18 mouse cellular contexts compared by ENCODE assay signal in the genomic region with DNA sequence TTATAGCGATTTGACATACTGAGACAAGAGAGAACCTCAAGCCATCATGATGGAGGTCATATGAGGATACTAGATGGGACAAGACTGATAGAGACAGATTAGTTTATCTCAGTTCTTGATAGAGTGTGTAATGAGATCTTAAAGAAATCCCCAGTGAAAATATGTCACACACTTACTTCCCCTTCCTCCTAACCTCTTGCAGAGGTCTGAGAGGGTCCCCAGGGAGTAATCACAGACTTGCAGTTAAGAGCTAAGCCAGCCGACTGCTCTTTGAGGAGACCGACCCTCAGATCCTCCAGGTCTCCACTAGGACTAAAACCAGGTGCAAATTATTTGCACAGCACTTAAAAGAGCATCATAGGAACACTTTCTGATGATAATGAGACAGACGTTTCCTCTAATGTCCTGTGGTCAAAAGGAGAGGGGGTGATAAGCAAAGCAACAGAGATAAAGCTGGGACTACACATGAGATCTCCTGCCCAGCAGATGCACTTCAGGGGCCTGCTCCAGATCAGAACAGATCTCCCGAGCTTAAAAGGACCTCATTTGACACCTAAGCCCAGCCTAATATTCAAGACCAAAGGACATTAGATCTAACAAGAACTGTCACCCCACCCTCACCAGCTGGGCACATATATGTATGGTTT.
DNase-seq lines count a peak whose midpoint lies in the region; ATAC-seq and TF ChIP-seq lines count a peak whose summit lies in the region.
"Had no signal": no experiment of that assay in that cellular context is flagged by ENCODE, and none has a peak within 500 bp of the region (broad histone marks: within the 10 kb centered on the region; RNA-seq: fewer than 3 reads in every experiment).

No protein-coding gene starts in this region.

- ATAC-seq in common myeloid progenitor, adult 5-6 weeks (replicated peaks; ENCODE audit: low read depth, poor library complexity, severe bottlenecking), result peak; percentile 69
- ATAC-seq in megakaryocyte, adult 5-6 weeks (ENCODE audit: poor library complexity, severe bottlenecking), result peak; percentile 33
- ATAC-seq: lung, postnatal 0 days had no signal

- no peak for TF ChIP-seq EP300 in heart, adult 2 months (IDR thresholded peaks at IDR 0.05; ENCODE audit: insufficient read depth, low read depth, low read length)

- peak; percentile 74 to 81 for DNase-seq in spleen, postnatal 36 days (ENCODE audit: low spot score in 2 of 2)
- no peak for DNase-seq in spleen, postnatal 14 days (ENCODE audit: low spot score in 2 of 2)
- no peak for DNase-seq in kidney, postnatal 10 days
- no peak for DNase-seq in midbrain, embryonic 10.5 days (ENCODE audit: low spot score)
- DNase-seq in heart, adult 2 months, result no peak
- DNase-seq: cerebellum, adult 8-10 months; kidney, adult 18-20 months; kidney, postnatal 25 days; thymus, adult 18-20 months; thymus, postnatal 4 days had no signal

- no peaks in the 10 kb centered on the region for H3K27me3 ChIP-seq in midbrain, embryonic 10.5 days (ENCODE audit: low read depth, poor library complexity, severe bottlenecking)
- H3K27me3 ChIP-seq in heart, adult 2 months (ENCODE audit: control insufficient read depth, insufficient read depth, low read length), result no peaks in the 10 kb centered on the region
- H3K27me3 ChIP-seq: heart, embryonic 15.5 days; liver, embryonic 15.5 days; stomach, embryonic 15.5 days had no signal

- WGBS in midbrain, embryonic 10.5 days, result 78% methylated on average over 5 of the region's 5 CpGs
- WGBS in heart, adult 2 months, result 54% methylated on average over 5 of the region's 5 CpGs

- TF ChIP-seq POLR2A in heart, adult 2 months (IDR thresholded peaks at IDR 0.05; ENCODE audit: insufficient read depth, low read depth, low read length), result no peak

- no peaks in the 10 kb centered on the region for H3K9me3 ChIP-seq in midbrain, embryonic 10.5 days (replicated peaks)
- H3K9me3 ChIP-seq: embryonic facial prominence, embryonic 10.5 days; heart, embryonic 15.5 days; limb, embryonic 10.5 days; liver, embryonic 15.5 days; stomach, embryonic 15.5 days had no signal

- peaks cover 3% of the 10 kb centered on the region; the same call in 1 of the 2 replicates for H3K4me1 ChIP-seq in midbrain, embryonic 10.5 days
- H3K4me1 ChIP-seq in heart, adult 2 months (ENCODE audit: control insufficient read depth, insufficient read depth, low read length), result no peaks in the 10 kb centered on the region
- H3K4me1 ChIP-seq: embryonic facial prominence, embryonic 10.5 days; heart, embryonic 15.5 days; limb, embryonic 10.5 days; stomach, embryonic 15.5 days had no signal

- TF ChIP-seq CTCF in heart, adult 2 months (IDR thresholded peaks at IDR 0.05), result no peak

- no peak overlapping the region for H3K4me3 ChIP-seq in midbrain, embryonic 10.5 days
- H3K4me3 ChIP-seq in heart, adult 2 months, result no peak overlapping the region
- H3K4me3 ChIP-seq: embryonic facial prominence, embryonic 10.5 days; heart, embryonic 15.5 days; limb, embryonic 10.5 days; liver, embryonic 15.5 days; stomach, embryonic 15.5 days had no signal

- intact Hi-C loops in heart, adult 2 months (cut with DNase I), result no loop called here

- no peak overlapping the region for H3K27ac ChIP-seq in midbrain, embryonic 10.5 days (replicated peaks)
- H3K27ac ChIP-seq in heart, adult 2 months, result no peak overlapping the region
- H3K27ac ChIP-seq: embryonic facial prominence, embryonic 10.5 days; heart, embryonic 15.5 days; limb, embryonic 10.5 days; liver, embryonic 15.5 days; stomach, embryonic 15.5 days had no signal

- no peak overlapping the region for H3K9ac ChIP-seq in heart, adult 2 months (ENCODE audit: low read depth, low read length)
- H3K9ac ChIP-seq: heart, embryonic 15.5 days; liver, embryonic 15.5 days; stomach, embryonic 15.5 days had no signal

- H3K36me3 ChIP-seq in midbrain, embryonic 10.5 days, result no peaks in the 10 kb centered on the region
- no peaks in the 10 kb centered on the region for H3K36me3 ChIP-seq in heart, adult 2 months (ENCODE audit: control insufficient read depth, insufficient read depth, low read length)
- H3K36me3 ChIP-seq: embryonic facial prominence, embryonic 10.5 days; heart, embryonic 15.5 days; limb, embryonic 10.5 days; liver, embryonic 15.5 days; stomach, embryonic 15.5 days had no signal

- H3K79me2 ChIP-seq in heart, adult 2 months (replicated peaks; ENCODE audit: control insufficient read depth, insufficient read depth, low read length), result no peaks in the 10 kb centered on the region

Comparison
In these comparisons a context has a peak if more than half of its experiments do, and no peak if none do; other contexts are left out.
1. DNase-seq: peak in spleen, postnatal 36 days (2 of 2); none in spleen, postnatal 14 days (0 of 2), kidney, postnatal 10 days (single experiment), midbrain, embryonic 10.5 days (single experiment) and heart, adult 2 months (0 of 2).